Mouse (Mus musculus): ENCODE measurements around the gene Gm38100. TPM values are rescaled to one million over a fixed set of nuclear protein-coding genes. Genes with fewer than 3 reads are reported as not detected.
A peak's percentile ranks its signal among the peaks of the same experiment; 100 is the strongest.

Gm38100 gene
- not detected in 2 replicates for polyA plus RNA-seq (2012; rRNA removed)

DNA sequence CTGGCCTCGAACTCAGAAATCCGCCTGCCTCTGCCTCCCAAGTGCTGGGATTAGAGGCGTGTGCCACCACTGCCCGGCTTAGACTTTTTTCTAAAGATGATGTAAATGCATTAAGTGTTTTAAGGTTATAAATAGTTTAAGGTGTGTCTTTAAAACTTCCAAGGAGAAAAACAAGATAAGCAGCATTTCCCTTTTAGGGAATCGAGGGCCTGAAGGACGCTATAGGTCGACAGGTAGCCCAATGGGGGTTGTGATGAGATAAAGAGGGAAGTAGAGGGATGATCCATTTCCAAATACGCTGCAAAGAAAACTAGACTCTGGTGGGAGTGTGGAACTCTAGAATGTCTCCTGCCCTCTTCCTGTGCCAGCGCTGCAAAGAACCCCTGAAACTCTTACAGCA, at the start of gene Gm38100:
Gene Gm38100, plus strand, starts transcription at position 301 of the 400 bp plus-strand sequence.
- DNase-seq (ENCODE audit: low read depth, low spot score) = no peak
- WGBS = 79% methylated on average over 9 of the region's 9 CpGs

DNA sequence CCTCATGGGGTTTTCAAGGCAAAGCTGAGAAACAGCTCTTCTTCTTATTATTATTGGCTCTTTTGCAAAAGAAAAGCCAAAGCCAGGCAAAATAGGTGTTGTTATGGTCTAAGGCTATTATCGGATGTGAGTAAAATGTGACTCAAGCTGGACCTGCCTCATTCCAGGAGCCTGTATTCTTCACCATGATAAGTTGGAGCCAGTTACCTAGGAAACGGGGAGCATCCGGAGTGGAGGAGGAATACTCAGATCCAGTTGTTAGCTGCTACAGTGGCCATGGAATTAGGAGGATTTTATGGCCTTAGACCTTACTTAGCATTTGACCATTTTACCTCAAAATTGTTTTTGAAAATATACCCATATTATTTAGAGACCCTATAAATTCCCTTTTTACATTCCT, 49.4 kb upstream of the Gm38100 start:
- DNase-seq (ENCODE audit: low read depth, low spot score) = no peak
- WGBS = 77% methylated on average over 3 of the region's 3 CpGs

DNA sequence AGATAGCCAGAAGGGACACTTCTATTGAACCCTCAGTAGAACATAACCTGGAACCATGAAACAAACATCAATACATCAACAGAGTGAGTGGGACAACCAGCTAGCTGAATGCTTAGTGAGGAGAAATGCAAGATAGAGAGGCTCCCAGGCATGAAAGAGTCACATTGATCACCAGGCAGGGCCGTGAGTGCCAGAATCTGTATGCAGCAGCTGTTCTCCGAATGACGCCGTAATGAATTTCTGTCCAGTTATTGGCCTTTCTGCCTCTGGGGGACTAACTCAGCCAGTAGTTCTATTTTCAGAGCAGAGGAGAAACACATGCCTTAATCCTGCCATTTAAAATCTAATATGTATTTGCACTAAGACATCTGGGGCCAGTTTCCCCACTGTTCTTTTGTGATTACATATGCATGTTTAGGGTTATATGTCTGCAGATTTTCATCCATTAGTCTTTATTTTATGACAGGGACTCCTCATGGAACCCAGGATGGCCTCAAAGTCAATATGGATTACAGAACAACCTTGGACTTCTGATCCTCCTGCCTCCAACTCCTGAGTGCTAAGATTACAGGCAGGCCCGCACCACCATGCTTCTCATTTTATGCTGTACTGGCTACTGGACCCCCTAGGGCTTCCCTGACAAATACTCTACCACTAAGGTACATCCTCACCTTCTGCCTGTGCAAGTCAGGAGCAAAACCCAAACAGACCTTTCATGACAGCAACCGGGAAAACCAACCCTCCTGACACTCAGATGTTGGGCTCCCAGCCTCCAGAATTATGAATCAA, 47.9 kb upstream of the Gm38100 start:
- DNase-seq (ENCODE audit: low read depth, low spot score) = no peak
- 72% methylated on average over 6 of the region's 6 CpGs for WGBS

DNA sequence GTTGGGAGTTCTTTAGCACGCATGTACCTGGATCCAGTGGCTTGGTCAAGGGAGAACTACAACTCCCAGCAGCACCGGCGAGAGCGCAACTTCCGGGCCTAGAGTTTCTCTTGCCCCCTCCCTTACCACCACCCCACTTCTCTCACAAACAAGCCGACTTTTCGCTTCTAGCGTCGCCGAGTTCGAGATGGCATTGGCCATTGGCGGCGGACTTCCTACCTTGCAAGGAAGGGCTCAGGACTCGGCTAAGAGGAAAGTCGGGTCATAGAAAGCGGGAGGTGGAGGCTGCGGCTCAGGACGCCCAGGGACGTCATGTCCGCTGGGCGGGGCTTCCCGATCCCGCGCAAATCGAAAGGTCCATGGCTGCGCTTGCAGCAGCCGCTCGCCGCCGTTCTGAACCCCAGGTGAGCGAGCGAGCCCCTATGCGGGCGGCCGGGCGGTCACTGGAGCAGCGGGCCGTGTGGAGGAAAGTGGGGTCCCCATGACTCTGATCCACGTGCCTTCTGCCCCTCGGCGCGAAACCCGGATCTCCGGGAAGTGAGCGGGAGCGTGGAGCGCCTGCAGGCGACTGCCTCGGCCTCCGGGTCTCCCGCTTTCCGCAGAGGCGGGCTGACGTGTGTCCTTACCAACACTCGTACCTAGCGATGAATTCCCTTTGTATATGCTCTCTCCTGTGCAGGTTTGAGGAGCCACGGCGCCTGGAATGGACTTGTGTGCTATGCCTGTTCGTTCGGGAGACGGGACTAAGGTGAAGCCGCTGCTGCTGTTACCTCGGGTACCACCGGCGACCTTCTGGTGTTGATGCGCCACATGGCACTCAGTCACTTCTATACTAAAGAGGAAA, 39.5 kb upstream of the Gm38100 start, which contains the start of gene Exo1:
Gene Exo1, plus strand, starts transcription at position 129 of the 844 bp plus-strand sequence.
- DNase-seq (ENCODE audit: low read depth, low spot score) = peak; percentile 85
- under 1% methylated on average over 66 of the region's 66 CpGs for WGBS

DNA sequence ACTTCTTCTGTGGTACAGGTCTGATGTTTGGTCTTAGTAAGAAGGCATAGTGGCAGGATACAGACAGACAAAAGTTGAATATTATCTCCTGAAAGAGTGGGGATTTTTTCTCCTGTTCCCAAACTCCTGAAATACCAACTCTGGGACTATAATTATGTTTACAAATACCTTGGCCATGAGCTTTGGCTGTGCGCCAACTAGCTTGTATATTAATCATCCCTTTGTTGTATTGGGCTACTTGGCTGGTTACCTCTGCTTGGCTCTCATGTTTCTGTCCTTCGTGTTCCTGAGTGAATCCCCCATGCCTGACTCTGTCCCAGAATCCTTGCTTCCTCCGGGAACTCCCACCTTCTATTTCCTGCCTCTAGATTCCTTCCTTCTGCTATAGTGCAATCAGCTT, 36.7 kb upstream of the Gm38100 start:
- DNase-seq (ENCODE audit: low read depth, low spot score) = no peak

DNA sequence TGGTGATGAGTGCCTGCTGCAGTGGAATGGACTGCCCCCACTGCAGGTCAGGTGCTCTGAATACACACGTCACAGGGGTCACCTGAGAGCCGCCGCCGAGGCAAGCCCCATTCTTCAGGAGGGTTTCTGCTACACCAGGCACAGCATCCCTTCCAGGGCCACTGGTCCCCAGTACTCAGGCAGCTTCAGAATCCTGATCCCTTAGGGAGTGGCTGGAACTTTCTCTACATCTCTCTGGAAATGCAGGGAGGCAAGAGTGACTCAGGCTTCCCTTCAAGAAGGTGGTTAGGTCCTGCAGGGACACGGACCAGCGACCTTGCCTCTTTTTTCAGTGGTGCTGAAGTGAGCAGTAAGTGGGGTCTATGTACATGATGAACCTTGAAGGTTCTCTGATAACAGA, 26.9 kb upstream of the Gm38100 start:
- no peak for DNase-seq (ENCODE audit: low read depth, low spot score)
- 90% methylated on average over 6 of the region's 6 CpGs for WGBS

More for the DNA sequence above, 36.7 kb upstream of the Gm38100 start:
- 53% methylated on average over 3 of the region's 3 CpGs for WGBS

DNA sequence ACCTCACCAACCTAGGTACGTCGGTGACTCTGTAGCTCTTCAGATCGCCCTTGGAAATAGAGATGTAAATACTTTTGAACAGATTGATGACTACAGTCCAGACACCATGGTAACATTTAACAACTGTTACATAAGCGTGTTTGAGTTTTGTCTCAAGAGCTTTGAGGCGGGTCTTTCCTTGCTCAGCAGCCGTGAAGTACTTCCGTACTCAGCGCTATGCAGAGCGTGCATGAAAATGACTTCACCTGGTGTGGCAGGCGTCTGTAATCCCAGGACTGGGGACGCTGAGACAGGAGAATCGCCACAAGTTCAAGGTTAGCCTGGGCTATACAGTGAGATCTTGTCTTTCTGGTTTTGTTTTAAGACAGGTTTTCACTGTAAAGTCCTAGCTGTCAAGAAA, 26.4 kb upstream of the Gm38100 start:
- WGBS = 88% methylated on average over 12 of the region's 12 CpGs
- DNase-seq (ENCODE audit: low read depth, low spot score) = no peak

DNA sequence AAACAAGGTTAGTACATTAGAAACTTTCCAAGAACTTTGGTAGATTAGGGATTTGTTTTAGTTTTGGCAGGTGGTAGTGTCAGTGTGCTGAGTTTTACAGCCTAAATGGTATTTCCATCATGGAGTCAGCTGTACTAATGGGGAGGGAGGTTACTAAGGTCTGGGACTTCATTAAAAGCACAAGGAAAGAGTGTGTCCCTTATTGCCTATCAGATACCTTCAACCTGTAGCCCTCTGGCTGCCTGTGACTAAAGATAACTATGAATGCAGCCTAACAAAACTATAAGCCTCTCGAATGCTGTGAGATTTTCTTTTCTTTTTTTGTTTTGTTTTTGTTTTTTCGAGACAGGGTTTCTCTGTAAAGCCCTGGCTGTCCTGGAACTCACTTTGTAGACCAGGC, 8.9 kb upstream of the Gm38100 start:
- 82% methylated on average over 2 of the region's 2 CpGs for WGBS
- no peak for DNase-seq (ENCODE audit: low read depth, low spot score)

DNA sequence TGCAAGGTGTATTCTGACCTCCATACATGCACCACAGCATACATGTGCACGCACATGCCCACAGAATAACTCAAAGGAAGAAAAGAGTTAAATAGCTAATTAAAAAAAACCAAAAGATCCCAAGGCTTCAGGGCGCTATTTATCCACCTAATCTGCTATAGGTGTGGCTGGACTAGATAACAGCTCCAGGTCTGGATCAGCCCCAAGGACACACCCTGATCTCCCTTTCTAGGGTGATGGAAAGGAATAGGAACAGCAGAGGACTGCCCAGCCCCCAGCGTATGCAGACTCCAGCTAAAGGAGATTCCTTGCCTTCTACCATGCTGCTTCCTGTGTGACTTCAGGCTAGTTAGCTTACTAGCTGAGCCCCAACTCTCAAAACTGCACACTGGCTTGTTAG, 8.1 kb upstream of the Gm38100 start:
- DNase-seq (ENCODE audit: low read depth, low spot score) = no peak
- 73% methylated on average over 3 of the region's 3 CpGs for WGBS

DNA sequence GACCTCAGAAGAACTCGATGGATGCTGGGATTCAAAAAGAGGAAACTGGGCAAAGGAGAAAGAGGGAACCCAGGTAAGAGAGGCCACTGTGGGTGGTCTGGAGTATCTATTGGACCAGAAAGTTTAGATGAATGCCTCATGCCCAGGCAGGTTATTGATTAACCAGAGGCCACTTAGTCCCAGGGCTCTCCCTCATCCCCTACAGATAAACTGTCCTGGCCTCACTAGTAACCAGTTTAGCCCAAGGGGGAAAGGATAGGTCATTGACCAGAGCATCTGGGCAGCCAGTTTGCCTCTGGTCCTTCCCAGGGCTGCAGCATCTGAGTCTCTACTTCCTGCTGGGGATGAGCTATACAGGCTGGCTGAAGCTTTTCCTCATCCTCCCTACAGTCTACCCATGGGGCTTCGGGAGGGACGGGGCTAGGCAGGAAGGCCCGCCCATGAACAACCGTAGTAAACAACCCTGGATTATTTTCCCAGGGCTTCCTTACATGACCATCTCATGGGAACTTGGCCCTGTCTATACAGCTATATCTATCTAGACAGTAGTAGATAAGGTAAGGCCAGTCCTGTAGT, 6.3 kb upstream of the Gm38100 start:
- DNase-seq (ENCODE audit: low read depth, low spot score) = no peak

DNA sequence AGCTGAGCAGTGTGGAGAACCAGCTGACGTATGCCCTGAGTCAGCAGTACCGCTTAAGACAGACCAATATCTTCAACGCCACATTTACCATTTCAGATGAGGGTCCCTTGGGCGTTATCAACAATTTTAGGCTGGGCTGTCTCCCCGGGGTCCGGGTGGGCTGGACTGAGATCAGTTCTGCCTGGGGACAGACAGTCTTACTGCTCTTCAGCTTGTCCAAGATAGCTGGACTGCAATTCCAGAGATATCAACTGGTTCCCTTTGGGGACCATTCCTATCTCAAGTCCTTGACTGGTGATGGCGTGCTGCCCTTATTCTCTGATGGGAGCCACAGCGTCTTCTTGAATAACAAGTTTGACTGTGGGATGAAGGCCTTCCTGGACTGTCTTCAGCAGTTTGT, 962 bp downstream of the Gm38100 start:
- no peak for DNase-seq (ENCODE audit: low read depth, low spot score)
- WGBS = 92% methylated on average over 8 of the region's 8 CpGs

More for the DNA sequence above, 6.3 kb upstream of the Gm38100 start:
- WGBS = 37% methylated on average over 5 of the region's 5 CpGs

DNA sequence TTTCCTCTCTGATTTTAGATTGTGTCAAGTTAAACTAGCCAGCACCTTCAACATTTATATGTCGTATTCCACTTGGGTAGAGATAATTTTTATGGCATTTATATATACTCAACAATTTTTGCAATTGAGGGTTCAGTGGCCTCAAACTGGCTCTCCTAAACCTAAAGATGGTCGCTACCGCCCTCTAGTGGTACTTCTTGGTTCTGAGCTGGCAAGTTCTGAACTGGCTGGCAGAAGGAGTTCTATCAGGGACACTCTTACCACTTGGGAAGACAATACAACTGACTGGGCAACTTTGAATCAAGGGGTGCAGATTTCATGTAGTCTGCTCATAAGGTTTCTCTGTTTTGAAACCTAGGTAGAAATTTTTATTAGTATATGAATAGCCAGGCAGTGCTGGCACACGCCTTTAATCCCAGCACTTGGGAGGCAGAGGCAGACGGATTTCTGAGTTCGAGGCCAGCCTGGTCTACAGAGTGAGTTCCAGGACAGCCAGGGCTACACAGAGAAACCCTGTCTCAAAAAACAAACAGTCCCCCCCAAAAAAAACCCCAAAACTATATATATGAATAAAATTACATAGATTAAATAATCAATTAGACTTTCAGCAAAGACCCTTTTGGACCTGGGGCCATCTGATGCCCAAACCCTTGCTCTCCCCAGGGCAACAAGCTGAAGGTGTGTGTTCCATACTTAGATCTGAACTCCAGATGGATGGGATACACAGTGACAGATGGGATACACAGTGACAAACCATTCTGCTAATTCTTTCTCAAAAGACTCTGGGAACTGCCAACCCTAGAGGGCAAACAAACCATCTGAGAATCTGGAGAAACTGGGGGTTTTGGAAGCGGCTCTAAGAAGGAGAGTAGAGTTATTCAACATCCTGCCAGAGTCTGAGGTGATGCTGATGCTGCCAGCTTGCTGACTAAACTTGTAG, 4.0 kb downstream of the Gm38100 start:
- 40% methylated on average over 7 of the region's 7 CpGs for WGBS
- peak; percentile 43 for DNase-seq (ENCODE audit: low read depth, low spot score)

DNA sequence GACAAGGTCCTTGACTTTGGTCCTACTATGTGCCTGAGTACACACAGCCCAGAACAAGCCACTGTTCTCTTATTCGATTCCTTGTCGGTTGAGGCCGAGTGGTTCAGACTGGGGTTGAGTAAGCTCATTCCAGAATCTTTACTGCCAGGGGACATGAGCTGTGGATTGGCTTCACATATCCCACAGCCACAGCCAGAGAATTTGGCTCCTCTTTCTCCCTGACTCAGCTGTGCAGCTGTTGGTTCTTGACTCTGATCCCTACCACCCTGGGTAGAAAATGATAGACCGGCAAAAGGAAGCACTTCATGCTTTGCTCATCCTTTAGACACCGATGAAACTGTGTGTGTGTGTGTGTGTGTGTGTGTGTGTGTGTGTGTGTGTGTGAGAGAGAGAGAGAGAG, 11.3 kb downstream of the Gm38100 start:
- WGBS = 86% methylated on average over 5 of the region's 5 CpGs
- no peak for DNase-seq (ENCODE audit: low read depth, low spot score)

DNA sequence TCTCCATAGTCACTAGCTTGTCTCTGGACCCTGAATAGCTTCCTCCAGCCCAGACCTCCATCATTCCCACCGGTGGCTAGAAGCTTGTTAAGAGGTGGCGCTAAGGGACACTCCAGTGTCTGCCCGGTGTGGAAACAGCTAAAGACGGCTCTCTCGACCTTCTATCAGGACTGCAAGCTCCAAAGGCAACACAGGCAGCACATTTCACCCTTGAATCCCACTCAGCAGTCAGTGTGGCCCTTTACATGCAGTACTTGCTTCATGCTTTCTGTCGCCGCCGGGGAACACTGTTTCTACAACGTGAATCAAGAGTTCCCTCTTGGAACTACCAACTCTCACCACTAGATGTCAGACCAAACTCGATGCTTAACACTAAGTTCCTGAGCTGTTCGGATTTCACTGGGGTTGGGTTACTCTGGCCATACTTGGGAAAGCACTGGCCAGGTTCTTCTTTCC, 16.2 kb downstream of the Gm38100 start:
- DNase-seq (ENCODE audit: low read depth, low spot score) = peak; percentile 52
- WGBS = 13% methylated on average over 11 of the region's 11 CpGs

DNA sequence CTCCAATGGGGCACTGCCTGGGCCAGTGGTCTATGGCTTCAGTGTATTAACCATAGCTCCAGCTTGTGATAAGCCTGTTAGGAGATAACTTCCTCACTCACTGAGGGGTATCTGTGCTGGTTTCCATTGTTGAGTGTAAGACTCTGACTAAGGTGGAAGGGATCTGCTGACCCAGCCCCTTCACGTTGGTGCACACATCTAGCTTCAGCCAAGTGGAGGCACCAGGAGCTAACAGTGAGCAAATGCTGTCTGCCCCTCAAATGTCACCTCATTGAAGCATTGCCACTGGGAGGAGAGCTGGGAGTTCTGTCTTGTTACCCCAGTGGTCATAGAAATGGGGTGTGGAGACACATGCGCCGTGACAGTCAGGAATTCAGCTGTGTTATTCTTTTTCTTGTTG, 18.6 kb downstream of the Gm38100 start:
- 74% methylated on average over 3 of the region's 3 CpGs for WGBS
- no peak for DNase-seq (ENCODE audit: low read depth, low spot score)

DNA sequence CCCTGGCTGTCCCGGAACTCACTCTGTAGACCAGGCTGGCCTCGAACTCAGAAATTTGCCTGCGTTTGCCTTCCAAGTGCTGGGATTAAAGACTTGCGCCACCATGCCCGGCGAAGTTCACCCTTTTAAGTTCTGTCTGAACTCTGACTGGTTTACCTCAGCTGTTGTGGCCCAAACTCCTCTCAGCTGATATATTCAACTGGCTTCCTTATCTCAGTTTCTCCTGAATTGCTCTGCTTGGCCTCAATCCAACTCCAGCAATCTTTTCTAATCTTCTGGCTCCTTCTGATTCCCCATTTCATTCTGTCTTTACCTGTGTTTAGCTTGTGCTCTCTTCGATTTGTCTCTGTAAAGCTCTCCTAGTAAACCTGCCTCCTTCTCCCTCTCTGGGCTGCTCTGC, 23.0 kb downstream of the Gm38100 start:
- DNase-seq (ENCODE audit: low read depth, low spot score) = no peak
- 88% methylated on average over 7 of the region's 7 CpGs for WGBS

DNA sequence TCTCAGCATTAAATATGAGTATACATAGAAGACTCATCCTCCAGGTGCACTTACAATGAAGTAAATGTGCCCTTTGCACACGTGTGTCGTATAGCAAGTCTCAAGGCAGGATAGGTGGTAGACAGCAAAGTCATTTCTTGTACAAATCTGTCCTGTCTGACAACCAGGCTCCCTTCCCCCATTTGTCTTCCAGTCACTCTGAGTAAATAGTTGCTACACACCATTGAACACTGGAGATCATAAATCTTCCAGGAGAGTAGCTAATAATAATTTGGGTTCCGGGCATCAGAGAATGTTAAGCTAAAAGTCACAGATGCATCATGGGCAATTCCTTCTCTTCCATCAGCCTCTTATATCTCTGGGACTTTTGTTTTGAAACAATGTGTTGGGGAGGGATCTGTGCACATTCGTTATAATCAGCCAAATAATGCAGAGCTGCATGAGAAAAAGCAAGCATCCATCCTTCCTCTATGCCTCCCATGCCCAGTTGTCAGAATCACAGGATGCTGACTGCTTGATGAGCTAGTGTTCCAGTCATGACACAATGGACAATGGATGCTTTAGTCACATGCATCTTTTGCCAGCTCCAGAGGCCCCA, 26.7 kb downstream of the Gm38100 start:
- DNase-seq (ENCODE audit: low read depth, low spot score) = no peak
- WGBS = 40% methylated on average over 4 of the region's 4 CpGs

DNA sequence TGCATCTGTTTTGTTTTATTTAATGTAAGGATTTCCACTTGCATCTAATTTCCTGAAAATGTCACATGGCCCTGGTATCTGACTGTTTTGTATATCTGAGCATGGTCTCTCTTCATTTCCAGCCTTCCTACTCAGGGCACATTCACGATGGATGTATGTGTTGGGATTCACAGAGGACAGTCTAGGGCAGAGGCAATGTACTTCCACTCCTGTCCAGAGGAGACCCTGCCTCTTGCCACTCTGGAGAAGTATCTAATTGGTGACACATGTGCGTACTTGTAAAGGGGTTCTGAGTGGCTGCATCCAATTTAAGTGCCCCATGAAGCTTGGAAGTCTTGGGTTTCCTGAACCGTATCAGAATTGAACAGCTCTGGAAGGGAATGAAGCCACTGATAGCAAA, 30.3 kb downstream of the Gm38100 start:
- no peak for DNase-seq (ENCODE audit: low read depth, low spot score)
- 82% methylated on average over 3 of the region's 3 CpGs for WGBS

DNA sequence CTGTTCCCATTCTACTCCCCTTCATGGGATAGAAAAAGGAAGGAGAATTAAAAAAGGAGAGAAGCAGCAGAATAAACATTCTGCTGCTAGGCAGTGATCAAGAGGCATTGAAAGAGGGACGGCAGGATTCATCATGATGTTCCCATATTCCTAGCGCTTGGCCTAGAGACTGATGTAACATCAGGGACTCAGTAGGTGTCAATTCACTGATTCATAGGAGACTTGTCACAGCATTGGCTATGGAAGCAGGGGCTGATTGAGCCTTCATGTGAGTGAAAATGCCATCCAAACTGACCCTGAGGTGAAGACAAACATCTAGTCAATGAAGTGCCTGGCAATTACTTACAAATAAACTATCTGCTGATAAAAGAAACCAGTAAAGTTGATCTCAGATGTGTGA, 30.7 kb downstream of the Gm38100 start:
- WGBS = 92% methylated on average over 2 of the region's 2 CpGs
- no peak for DNase-seq (ENCODE audit: low read depth, low spot score)
